Mouse (Mus musculus) megakaryocyte, embryonic 14.5 days (primary cell): ENCODE results near the gene Crtc3.

Experiments used
- FLI1 ChIP-seq: IDR thresholded peaks from 2 replicates; pipeline ENCODE4 v1.6.1; 2012; ENCODE audit warnings: low read length, inconsistent platforms, mixed read lengths
- GATA1 ChIP-seq: IDR thresholded peaks from 3 replicates; pipeline ENCODE4 v1.6.1; 2012; ENCODE audit warnings: mixed read lengths, low read length, inconsistent platforms, borderline replicate concordance

- TF ChIP-seq GATA1 (no peak), FLI1 (no peak)
Observed at GRCm38 (mm10) chr7:80575750-80576149, 112.9 kb downstream of the Crtc3 start.
